Mouse (Mus musculus) spleen, adult 2 months (tissue): ENCODE data around the gene Scn3b.

Experiments
- CTCF ChIP-seq: fragments of 200-500 bp; IDR thresholded peaks from 2 replicates; pipeline ENCODE4 v1.5.1; 2011; ENCODE audit warnings: mild to moderate bottlenecking, inconsistent platforms; ENCODE audit not compliant: insufficient read depth, insufficient read length, insufficient replicate concordance; ENCODE audit errors: extremely low read depth
- POLR2A ChIP-seq: fragments of 200-500 bp; IDR thresholded peaks from 2 replicates; pipeline ENCODE4 v1.6.1; 2011; ENCODE audit warnings: low read depth, low read length, inconsistent platforms

DNA sequence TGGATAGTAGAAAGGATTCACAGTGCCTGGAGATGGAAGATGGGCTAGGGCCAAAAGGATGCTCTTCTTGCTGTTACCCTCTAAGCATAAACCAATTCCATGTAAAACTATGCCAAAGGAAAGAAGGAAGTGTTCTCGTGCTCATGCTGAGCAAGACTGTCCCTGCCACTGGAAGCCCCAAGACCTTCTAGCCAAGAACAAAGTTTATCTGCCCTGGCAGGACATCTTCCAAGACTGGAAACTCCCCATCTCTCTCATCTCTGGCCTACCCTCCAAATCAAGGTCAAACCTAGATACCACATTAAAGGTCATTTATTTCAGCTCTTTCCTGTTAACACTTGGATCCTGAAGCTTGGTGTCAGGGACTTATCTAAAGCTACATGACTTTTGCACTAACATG is 25.8 kb downstream of the Scn3b start:
- TF ChIP-seq CTCF = no peak
- TF ChIP-seq POLR2A = no peak
